Mouse (Mus musculus) spleen, postnatal 14 days (tissue): ENCODE data around the gene Ppp2r2c.

Experiments
- DNase-seq, 2 experiments: peaks; one replicate each; pipeline ENCODE4 v3.0.0; 2021 to 2022; ENCODE audit warnings: low spot score in 2 of 2

Gene Ppp2r2c

DNA sequence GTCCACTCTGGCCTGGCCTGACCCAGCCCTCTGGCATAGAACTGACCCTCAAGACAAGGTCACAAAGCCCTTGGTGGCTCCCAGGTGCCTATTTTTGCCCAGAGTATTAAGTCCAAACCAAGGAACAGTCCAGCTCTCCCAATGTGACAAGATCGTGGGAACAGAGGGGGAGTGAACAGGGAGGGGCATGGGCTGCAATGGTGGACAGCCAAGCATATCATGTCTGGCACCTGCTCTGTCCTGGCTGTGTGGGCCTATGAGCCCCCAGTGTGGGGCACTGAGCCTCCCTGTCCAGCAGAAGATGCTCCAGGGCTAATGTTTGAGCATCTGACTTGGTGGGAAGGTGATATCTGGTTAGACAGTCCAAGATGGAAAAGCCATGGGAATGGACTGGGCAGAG is 118.3 kb downstream of the Ppp2r2c start:
- no peak for DNase-seq

DNA sequence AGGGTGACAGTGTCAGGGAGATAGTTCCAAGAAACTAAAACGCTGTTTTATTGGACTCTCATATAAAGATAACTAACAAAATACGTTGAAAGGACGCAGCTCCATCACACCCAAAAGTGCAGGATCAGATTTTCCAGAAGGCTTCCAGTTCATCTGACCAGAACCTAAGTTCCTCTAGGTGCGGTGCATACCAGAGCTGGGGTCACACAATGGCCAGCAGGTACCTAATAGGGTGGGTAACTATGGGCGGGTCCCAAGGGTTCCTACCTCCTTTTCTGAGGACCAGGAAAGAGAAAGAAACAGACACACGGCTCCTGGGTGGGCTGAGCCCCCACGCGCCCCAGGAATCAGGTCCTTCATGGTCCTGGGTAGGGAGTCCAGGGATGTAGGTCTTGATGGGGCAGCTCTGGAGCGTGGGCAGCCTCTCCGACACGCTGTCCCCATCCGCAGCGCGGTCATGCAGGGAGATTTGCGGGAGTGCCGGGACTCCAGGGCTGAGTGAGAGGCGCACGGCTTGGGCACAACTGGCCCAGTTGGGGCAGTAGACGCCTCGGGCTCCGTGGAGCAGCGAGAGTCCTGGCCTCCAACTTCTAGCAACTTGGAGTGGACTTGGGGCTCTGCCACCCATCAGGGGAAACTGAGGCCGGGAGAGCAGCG is 119.9 kb downstream of the Ppp2r2c start:
- no peak for DNase-seq

GRCm38 (mm10) chr5:36988781-36989624 is 120.7 kb downstream of the Ppp2r2c start, which contains the start of gene Wfs1:
Wfs1 (minus strand) TSS chr5:36989205.
- peak; percentile 73 to 79 for DNase-seq

GRCm38 (mm10) chr5:36989625-36989977 is 121.3 kb downstream of the Ppp2r2c start:
- no peak for DNase-seq

GRCm38 (mm10) chr5:36990196-36990595 is 121.9 kb downstream of the Ppp2r2c start:
- DNase-seq: no peak

DNA sequence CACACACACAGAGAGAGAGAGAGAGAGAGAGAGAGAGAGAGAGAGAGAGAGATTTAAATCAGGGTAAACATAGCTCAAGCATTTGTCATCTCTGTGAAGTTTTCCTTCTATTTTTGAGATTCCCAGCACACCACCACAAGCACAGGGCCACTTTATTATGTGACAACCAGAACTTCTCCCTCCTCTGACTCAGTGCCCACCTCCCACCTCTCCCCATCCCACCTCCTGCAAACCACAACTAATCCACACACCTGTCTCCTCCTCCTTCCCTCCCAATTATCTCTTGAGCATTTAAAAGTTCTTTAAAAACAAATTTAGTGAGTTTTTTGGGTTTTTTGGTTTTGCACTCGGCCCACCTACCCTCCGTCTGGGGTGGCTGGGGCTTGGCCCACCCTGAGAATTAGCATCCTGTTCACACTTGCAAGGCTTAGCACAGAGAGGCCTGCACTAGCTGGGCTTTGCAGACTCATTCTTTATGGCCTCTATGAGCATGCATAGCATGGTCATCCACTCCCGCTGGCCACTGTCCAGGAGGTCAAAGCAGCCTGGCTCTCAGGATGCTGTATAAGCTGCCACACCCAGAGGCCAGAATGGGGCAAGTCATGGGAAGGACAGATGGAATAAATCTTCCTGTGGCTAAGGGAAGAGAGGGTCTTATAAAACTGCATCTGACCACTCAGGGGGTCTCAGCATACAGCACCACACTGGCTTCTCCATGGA is 122.5 kb downstream of the Ppp2r2c start:
- DNase-seq: no peak

GRCm38 (mm10) chr5:36996410-36996809 is 128.1 kb downstream of the Ppp2r2c start:
- no peak for DNase-seq

DNA sequence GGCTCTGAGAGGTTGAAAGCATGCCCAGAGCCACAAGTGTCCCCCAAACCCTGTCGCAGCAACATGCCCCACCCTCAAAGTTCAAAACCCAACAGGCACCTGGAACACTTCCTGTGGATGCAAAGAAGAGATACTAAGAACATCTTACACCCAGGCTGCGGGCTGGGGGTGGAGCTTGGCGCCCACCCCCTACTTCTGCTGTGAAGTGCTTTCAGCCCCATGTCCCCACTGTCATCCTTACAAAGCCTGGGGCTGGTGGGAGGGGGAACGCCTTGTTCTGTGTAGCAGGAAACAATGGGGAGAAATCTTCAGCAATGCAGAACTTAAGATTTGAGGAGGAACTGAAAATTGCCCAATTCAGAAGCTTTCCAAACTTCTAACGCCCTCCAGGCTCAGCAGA is 129.7 kb downstream of the Ppp2r2c start:
- DNase-seq: no peak

DNA sequence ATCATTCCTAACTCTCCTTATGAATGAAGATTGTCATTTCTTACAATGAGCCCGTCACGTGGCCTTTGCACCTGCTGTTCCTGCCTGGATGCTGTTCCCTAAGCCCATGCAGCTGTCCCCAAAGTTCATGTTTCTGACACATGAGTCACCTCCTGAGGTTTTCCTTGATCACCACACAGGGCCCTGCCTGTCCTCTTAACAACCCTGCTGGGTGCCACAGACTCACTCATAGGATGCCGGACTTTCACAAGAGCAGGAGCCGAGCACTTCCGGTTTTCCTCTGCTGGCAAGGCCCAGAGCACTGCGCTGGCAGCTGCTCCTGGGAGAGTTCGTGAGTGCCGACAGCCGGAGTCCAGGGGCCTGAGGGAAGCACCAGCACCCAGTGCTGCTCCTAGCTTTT is 132.7 kb downstream of the Ppp2r2c start:
- DNase-seq: no peak

DNA sequence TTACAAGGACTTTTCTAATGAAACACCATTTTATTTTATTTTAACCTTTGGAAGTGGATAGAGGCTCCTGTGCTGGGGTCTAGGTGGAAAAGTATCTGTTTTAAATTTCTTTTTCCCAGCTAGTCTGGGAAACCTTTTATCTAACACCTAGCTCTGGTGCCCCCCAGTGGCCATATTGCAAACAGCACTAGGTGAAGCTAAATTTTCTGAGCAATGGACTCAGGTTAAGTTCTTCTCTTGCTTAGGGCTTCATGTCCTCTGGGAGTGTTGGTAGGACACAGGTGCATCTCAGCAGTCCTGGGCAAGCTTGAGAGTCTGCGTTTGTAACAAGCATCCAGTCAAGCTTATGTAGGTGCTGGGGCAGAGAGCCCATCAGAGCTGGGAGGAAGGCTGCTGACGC is 133.7 kb downstream of the Ppp2r2c start:
- peak; percentile 36 to 65 for DNase-seq
